Mouse (Mus musculus) testis, adult 2 months (tissue): ENCODE data around the gene Ablim2. TPM values are rescaled to one million over a fixed set of nuclear protein-coding genes. Genes with fewer than 3 reads are reported as not detected.

Source experiments
- H3K27ac ChIP-seq: fragments of 200-500 bp; 2 replicates; pipeline ENCODE4 v1.5.1; 2012; ENCODE audit warnings: low read depth, low read length; ENCODE audit not compliant: control insufficient read depth, insufficient read depth
- H3K27me3 ChIP-seq: fragments of 200-500 bp; 2 replicates; pipeline ENCODE4 v1.6.1; 2012; ENCODE audit warnings: mild to moderate bottlenecking, low read length, moderate library complexity; ENCODE audit not compliant: control insufficient read depth, insufficient read depth
- H3K36me3 ChIP-seq: fragments of 200-500 bp; 2 replicates; pipeline ENCODE4 v1.6.1; 2012; ENCODE audit warnings: mild to moderate bottlenecking, low read length; ENCODE audit not compliant: control insufficient read depth, insufficient read depth
- H3K4me1 ChIP-seq: fragments of 200-500 bp; 2 replicates; pipeline ENCODE4 v1.6.1; 2012; ENCODE audit warnings: low read length; ENCODE audit not compliant: control insufficient read depth, insufficient read depth
- H3K4me3 ChIP-seq: fragments of 200-500 bp; 2 replicates; pipeline ENCODE4 v1.5.1; 2012; ENCODE audit warnings: low read depth, mild to moderate bottlenecking, low read length, moderate library complexity, mixed read lengths; ENCODE audit not compliant: control insufficient read depth
- CTCF ChIP-seq: fragments of 200-500 bp; IDR thresholded peaks from 2 replicates; pipeline ENCODE4 v1.5.1; 2012; ENCODE audit warnings: low read depth, mild to moderate bottlenecking, inconsistent platforms, low read length, moderate library complexity; ENCODE audit not compliant: control insufficient read depth, insufficient read depth, insufficient replicate concordance
- POLR2A ChIP-seq: fragments of 200-500 bp; IDR thresholded peaks from 2 replicates; pipeline ENCODE4 v1.6.1; 2012; ENCODE audit warnings: low read depth, mild to moderate bottlenecking, inconsistent platforms, low read length, moderate library complexity; ENCODE audit not compliant: control insufficient read depth
- polyA plus RNA-seq: library from polyadenylated mRNA; depleted of rRNA; stranded (reverse); fragments of >200 nt; gene quantifications from 2 replicates; pipeline ENCODE4 v1.2.3, GENCODE M21; 2012

The Ablim2 gene
- polyA plus RNA-seq, 1 experiment, result 1.2 TPM

DNA sequence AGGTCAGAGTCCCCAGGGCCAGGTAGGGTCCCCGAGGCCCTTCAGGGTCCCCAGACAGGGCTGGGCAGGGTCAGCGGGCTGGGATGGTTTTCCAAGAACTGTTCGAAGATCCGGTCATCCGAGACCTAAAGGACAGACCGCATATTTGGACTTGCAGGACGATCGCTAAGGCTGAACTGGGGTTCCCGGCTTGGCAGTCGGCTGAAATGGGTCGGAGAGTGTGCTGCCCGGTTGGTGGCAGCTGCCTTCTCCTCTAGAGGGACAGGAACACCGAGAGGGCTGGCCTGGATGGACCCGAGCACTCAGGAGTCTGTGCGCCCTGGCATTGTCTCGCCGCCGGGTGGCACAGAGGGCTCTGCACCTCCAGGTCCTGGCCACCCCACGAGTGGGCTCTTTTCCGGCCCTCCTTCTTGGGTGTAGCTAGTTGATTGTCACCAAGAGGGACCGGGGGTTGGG, 136.2 kb downstream of the Ablim2 start:
- peak overlapping the region; percentile 91 for H3K4me3 ChIP-seq
- H3K27ac ChIP-seq, result peak overlapping the region; percentile 62; the same call in 1 of the 2 replicates

DNA sequence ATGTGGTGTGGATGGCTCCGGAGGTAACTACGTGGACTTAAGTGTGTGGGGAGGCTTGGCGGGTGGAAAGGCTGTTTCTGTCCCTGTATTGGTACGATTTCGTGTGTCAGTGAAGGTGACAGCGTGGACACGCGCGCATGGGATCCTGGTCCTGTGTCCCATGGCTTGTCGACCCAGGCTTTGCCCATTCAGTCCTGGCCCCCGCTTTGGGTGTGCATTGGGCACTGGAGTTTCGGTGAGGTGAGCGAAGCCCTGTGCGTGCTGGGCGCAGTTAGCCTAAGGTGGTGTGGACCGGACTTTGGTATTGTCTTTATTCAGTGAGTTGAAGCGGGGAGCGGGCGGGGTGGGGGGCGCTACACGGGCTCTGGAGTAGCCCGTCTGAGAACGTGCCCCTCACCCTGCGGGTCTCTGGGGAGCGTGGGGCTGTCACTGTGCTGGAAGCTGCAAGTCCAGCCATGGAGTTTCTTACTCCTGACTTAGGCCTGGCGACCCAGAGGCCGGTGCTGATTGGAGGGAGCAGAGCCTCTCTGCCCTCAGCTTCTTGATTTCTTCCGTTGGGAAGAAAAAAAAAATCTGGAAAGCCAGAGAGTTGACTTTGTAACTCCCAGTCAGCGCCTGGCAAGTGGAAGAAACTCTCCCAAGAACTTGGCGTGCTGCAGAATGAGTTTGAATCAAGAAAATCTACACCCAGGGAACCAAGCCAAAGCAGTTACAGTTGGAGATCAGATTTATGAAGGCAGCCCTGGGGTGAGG, 136.8 kb downstream of the Ablim2 start:
- Histone ChIP-seq H3K27me3 (no peaks in the 10 kb centered on the region), H3K4me1 (peaks cover 18% of the 10 kb centered on the region), H3K36me3 (no peaks in the 10 kb centered on the region), H3K4me3 (peak overlapping the region; percentile 91), H3K27ac (no peak overlapping the region)
- TF ChIP-seq POLR2A (no peak), CTCF (no peak)

More for the DNA sequence above, 136.2 kb downstream of the Ablim2 start:
- peaks cover 18% of the 10 kb centered on the region for H3K4me1 ChIP-seq
- TF ChIP-seq CTCF (no peak), POLR2A (no peak)
- H3K27me3 ChIP-seq, result no peaks in the 10 kb centered on the region
- H3K36me3 ChIP-seq, result no peaks in the 10 kb centered on the region

DNA sequence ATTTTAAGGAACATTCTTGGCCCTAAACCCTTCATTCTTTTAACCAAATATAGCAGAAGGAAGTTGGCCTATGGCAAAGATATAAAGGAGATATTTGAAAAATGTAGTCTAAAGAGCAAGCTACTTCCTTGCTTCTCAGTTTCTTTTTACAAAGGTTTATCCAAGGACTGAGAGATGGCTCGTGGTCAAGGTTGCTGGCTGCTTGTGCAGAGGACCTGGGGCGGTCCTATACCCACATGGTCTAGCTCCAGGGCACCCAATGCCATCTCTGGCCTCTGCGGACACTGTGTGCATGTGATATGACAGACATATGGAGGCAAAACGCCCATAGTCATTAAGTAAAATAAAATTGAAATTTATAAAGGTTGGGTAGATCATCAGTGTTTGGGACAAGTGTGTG, 138.2 kb downstream of the Ablim2 start:
- TF ChIP-seq CTCF (no peak), POLR2A (no peak)
- no peak overlapping the region for H3K4me3 ChIP-seq
- H3K27me3 ChIP-seq, result no peaks in the 10 kb centered on the region
- no peak overlapping the region for H3K27ac ChIP-seq
- H3K36me3 ChIP-seq, result no peaks in the 10 kb centered on the region
- peaks cover 18% of the 10 kb centered on the region for H3K4me1 ChIP-seq

DNA sequence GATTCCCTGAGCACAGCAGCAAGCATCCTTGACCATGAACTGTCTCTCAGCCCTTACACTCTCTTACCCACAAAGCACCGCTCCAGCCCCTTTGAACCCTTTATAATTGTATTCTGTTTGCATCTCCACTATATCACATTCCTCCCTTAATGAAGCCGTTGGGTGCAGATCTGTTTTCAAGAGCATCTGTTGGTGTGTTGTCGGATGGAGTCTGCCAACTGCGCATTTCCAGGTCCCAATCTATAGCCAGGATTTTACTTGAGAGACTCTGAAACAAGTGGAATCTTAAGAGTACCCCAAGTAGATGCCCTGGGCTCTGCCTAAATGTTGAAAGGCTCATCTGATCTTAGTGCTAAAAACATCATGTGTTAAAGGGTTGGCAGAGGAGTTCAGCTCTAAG, 138.9 kb downstream of the Ablim2 start:
- no peak for TF ChIP-seq POLR2A
- no peak for TF ChIP-seq CTCF
- Histone ChIP-seq H3K4me3 (no peak overlapping the region), H3K4me1 (peaks cover 18% of the 10 kb centered on the region), H3K27ac (no peak overlapping the region), H3K36me3 (no peaks in the 10 kb centered on the region), H3K27me3 (no peaks in the 10 kb centered on the region)

DNA sequence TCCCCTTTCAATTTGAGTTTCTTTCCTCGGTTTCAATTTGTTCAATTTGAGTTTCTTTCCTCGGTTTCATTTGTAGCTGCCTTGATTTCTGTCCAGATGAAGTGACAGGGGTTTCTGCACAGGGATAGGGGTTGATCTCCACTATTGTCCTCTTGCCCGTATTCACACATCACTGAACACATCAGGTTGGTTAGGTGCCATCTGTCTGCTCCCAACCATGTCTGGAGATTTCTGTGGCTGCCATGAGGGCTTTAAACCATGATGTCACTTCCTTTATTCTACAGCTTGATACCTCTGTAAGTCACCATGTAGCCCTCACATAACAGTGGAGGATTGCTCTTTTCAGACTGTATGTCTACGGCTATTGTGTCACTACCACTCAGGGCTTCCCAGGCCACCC, 139.5 kb downstream of the Ablim2 start:
- H3K36me3 ChIP-seq, result no peaks in the 10 kb centered on the region
- H3K27ac ChIP-seq, result no peak overlapping the region
- H3K4me1 ChIP-seq, result peaks cover 18% of the 10 kb centered on the region
- H3K4me3 ChIP-seq, result no peak overlapping the region
- H3K27me3 ChIP-seq, result no peaks in the 10 kb centered on the region
- TF ChIP-seq CTCF, result no peak

DNA sequence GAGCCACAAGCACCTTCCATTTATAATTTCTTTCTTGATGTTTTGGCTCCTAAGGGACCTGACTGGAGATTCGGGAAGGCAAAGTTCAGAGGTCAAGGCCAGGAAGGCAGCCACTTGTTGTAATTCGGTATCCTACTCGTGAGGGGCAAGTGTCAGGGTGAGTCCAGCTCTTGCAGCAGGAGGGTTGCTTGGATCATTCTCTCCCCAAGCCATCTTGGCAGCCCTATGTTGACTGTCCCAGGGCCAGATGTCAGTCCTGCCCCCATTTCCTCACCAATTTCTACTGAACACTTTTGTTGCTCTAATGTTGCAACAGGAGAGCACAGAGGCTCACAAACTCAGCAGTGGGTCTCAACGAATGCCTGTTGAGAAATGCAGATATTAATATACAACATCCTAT, 140.4 kb downstream of the Ablim2 start:
- H3K36me3 ChIP-seq, result no peaks in the 10 kb centered on the region
- peaks cover 16% of the 10 kb centered on the region for H3K4me1 ChIP-seq
- TF ChIP-seq CTCF (no peak), POLR2A (no peak)
- H3K4me3 ChIP-seq, result no peak overlapping the region
- H3K27ac ChIP-seq, result no peak overlapping the region
- no peaks in the 10 kb centered on the region for H3K27me3 ChIP-seq

DNA sequence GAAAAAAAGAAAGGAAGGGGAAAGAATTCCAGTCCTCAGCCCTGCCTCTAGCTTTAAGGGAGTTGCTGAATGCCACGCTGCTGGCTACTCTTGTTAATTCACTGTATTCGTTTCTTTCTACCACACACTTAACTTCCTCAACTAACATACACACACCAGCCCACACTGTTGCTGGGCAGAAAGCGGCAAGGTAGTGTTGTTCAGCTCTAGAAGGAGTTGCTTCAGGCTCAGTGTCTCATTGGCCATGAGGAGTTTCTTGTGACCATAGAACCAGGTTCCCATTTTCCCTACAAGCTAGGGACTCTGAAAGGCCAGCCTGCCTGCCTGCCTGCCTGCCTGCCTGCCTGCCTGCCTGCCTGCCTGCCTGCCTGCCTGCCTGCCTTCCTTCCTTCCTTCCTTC, 141.3 kb downstream of the Ablim2 start:
- Histone ChIP-seq H3K4me1 (peaks cover 10% of the 10 kb centered on the region), H3K27ac (no peak overlapping the region), H3K36me3 (no peaks in the 10 kb centered on the region), H3K27me3 (no peaks in the 10 kb centered on the region), H3K4me3 (no peak overlapping the region)
- no peak for TF ChIP-seq CTCF
- no peak for TF ChIP-seq POLR2A
